Mouse (Mus musculus) hindbrain, embryonic 13.5 days (tissue): Measurements from ENCODE around the gene Uri1. TPM values are rescaled to one million over a fixed set of nuclear protein-coding genes. Genes with fewer than 3 reads are reported as not detected.

Experiments
- ATAC-seq: fragments of 200-750 bp; cut with Nextera tagmentation; 2 replicates; pipeline ENCODE4 v1.8.0; 2017; ENCODE audit warnings: moderate TSS enrichment; ENCODE audit not compliant: low FRiP score
- H3K27ac ChIP-seq: fragments of 300-500 bp; sonication (generic); 2 replicates; pipeline ENCODE4 v1.5.1; 2015; ENCODE audit warnings: inconsistent platforms, mild to moderate bottlenecking, moderate library complexity
- H3K27me3 ChIP-seq: fragments of 300-500 bp; sonication (generic); 2 replicates; pipeline ENCODE4 v1.6.1; 2015; ENCODE audit warnings: mild to moderate bottlenecking, inconsistent platforms
- H3K36me3 ChIP-seq: fragments of 300-500 bp; sonication (generic); 2 replicates; pipeline ENCODE4 v1.6.1; 2015; ENCODE audit warnings: mild to moderate bottlenecking, inconsistent platforms
- H3K4me1 ChIP-seq: fragments of 300-500 bp; sonication (generic); replicated peaks from 2 replicates; pipeline ENCODE4 v1.6.1; 2015; ENCODE audit warnings: inconsistent platforms
- H3K4me2 ChIP-seq: fragments of 300-500 bp; sonication (generic); 2 replicates; pipeline ENCODE4 v1.6.1; 2015; ENCODE audit warnings: inconsistent platforms, mild to moderate bottlenecking, moderate library complexity
- H3K4me3 ChIP-seq: fragments of 300-500 bp; sonication (generic); 2 replicates; pipeline ENCODE4 v1.5.1; 2015; ENCODE audit warnings: mild to moderate bottlenecking, inconsistent platforms
- H3K9ac ChIP-seq: fragments of 300-500 bp; sonication (generic); 2 replicates; pipeline ENCODE4 v1.6.1; 2015; ENCODE audit warnings: mild to moderate bottlenecking, inconsistent platforms
- H3K9me3 ChIP-seq: fragments of 300-500 bp; sonication (generic); 2 replicates; pipeline ENCODE4 v1.6.1; 2016; ENCODE audit warnings: inconsistent platforms
- WGBS: fragments of 180-500 bp; shearing (Covaris S2); methylation state at CpG from one replicate; pipeline ENCODE4 v1.1.7; 2015; 5-methylcytosine and 5-hydroxymethylcytosine counted together
- polyA plus RNA-seq: library from polyadenylated mRNA; unstranded; fragments of >200 nt; fragmentation: Nextera tagmentation; extraction: Ambion mirVana; gene quantifications from 2 replicates; pipeline ENCODE4 v1.2.1, GENCODE M21; 2015

Uri1 gene
- 35.7 and 36.1 TPM in 2 replicates for polyA plus RNA-seq

- no peak for ATAC-seq
- WGBS = 91% methylated on average over 8 of the region's 8 CpGs
- Histone ChIP-seq H3K4me3 (no peak within 1 kb of the TSS), H3K27ac (no peak within 1 kb of the TSS), H3K27me3 (0 out of 2 replicates have a peak, but pooled peaks cover 5% of the 10 kb centered on the region), H3K4me2 (no peak within 1 kb of the TSS), H3K9ac (no peak within 1 kb of the TSS), H3K9me3 (no peaks in the 10 kb centered on the region), H3K36me3 (no peaks in the 10 kb centered on the region), H3K4me1 (no peaks in the 10 kb centered on the region)
Measured at GRCm38 (mm10) chr7:38023451-38023850, at the start of gene Uri1. Gene Uri1, minus strand, starts transcription at chr7:38023551.

GRCm38 (mm10) chr7:38071065-38071464, 47.7 kb upstream of the Uri1 start:
- Histone ChIP-seq H3K9ac (no peak overlapping the region), H3K4me3 (no peak overlapping the region), H3K4me2 (no peak overlapping the region), H3K9me3 (no peaks in the 10 kb centered on the region), H3K4me1 (peaks cover 12% of the 10 kb centered on the region), H3K27ac (no peak overlapping the region), H3K36me3 (no peaks in the 10 kb centered on the region), H3K27me3 (peaks cover 9% of the 10 kb centered on the region)
- whole genome bisulfite sequencing = 90% methylated on average over 5 of the region's 5 CpGs
- no peak for ATAC-seq

- Histone ChIP-seq H3K27me3 (peaks cover 8% of the 10 kb centered on the region; the same call in 1 of the 2 replicates), H3K9ac (no peak overlapping the region), H3K4me1 (peaks cover 12% of the 10 kb centered on the region), H3K4me3 (no peak overlapping the region), H3K4me2 (no peak overlapping the region), H3K27ac (no peak overlapping the region), H3K9me3 (no peaks in the 10 kb centered on the region), H3K36me3 (no peaks in the 10 kb centered on the region)
- 46% methylated on average over 2 of the region's 2 CpGs for WGBS
- ATAC-seq = no peak
Measured at GRCm38 (mm10) chr7:38070663-38071062, 47.3 kb upstream of the Uri1 start.

DNA sequence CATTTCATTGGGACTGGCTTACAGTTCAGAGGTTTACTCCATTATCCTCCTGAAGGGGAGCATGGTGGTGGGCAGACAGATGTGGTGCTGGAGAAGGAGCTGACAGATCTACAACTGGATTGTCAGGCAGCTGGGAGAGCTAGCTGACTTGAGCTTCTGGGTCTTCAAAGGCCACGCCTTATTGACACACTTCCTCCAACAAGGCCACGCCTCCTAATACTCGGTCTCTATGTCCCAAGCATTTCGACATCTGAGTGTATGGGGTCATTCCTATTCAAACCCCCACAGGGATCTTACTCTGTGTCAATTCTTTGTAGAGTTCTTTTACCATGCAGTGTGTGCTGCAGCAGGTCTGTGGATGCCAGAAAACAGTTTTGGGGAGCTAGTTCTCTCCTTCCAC, 41.1 kb upstream of the Uri1 start:
- Histone ChIP-seq H3K4me1 (peaks cover 9% of the 10 kb centered on the region), H3K36me3 (no peaks in the 10 kb centered on the region), H3K27ac (no peak overlapping the region), H3K9me3 (no peaks in the 10 kb centered on the region), H3K4me3 (no peak overlapping the region), H3K9ac (no peak overlapping the region), H3K27me3 (no peaks in the 10 kb centered on the region), H3K4me2 (no peak overlapping the region)
- no peak for ATAC-seq
- 56% methylated on average over 4 of the region's 4 CpGs for WGBS

GRCm38 (mm10) chr7:38061060-38061970, 38.0 kb upstream of the Uri1 start:
- 2% methylated on average over 57 of the region's 57 CpGs for WGBS
- H3K9ac ChIP-seq = peak overlapping the region; percentile 78
- H3K27me3 ChIP-seq = no peaks in the 10 kb centered on the region
- H3K4me3 ChIP-seq = peak overlapping the region; percentile 60
- peak overlapping the region; percentile 74 for H3K27ac ChIP-seq
- peak overlapping the region; percentile 65 for H3K4me2 ChIP-seq
- H3K9me3 ChIP-seq = no peaks in the 10 kb centered on the region
- ATAC-seq = peak; percentile 90
- no peaks in the 10 kb centered on the region for H3K36me3 ChIP-seq
- H3K4me1 ChIP-seq = peaks cover 11% of the 10 kb centered on the region

GRCm38 (mm10) chr7:38059636-38060330, 36.4 kb upstream of the Uri1 start:
- no peak overlapping the region for H3K9ac ChIP-seq
- no peak overlapping the region for H3K27ac ChIP-seq
- H3K4me2 ChIP-seq = no peak overlapping the region
- 79% methylated on average over 8 of the region's 8 CpGs for WGBS
- ATAC-seq = no peak
- H3K27me3 ChIP-seq = no peaks in the 10 kb centered on the region
- H3K36me3 ChIP-seq = no peaks in the 10 kb centered on the region
- no peaks in the 10 kb centered on the region for H3K9me3 ChIP-seq
- no peak overlapping the region for H3K4me3 ChIP-seq
- peaks cover 11% of the 10 kb centered on the region for H3K4me1 ChIP-seq

GRCm38 (mm10) chr7:38059096-38059495, 35.7 kb upstream of the Uri1 start:
- Histone ChIP-seq H3K4me1 (peaks cover 11% of the 10 kb centered on the region), H3K4me3 (no peak overlapping the region), H3K4me2 (no peak overlapping the region), H3K36me3 (no peaks in the 10 kb centered on the region), H3K9ac (no peak overlapping the region), H3K9me3 (no peaks in the 10 kb centered on the region), H3K27me3 (no peaks in the 10 kb centered on the region), H3K27ac (no peak overlapping the region)
- 66% methylated on average over 7 of the region's 7 CpGs for WGBS
- ATAC-seq = no peak

- no peak overlapping the region for H3K27ac ChIP-seq
- 95% methylated on average over 2 of the region's 2 CpGs for WGBS
- H3K36me3 ChIP-seq = no peaks in the 10 kb centered on the region
- H3K9ac ChIP-seq = no peak overlapping the region
- no peak overlapping the region for H3K4me3 ChIP-seq
- H3K4me2 ChIP-seq = no peak overlapping the region
- ATAC-seq = no peak
- H3K9me3 ChIP-seq = no peaks in the 10 kb centered on the region
- H3K27me3 ChIP-seq = 0 out of 2 replicates have a peak, but pooled peaks cover 2% of the 10 kb centered on the region
- peaks cover 7% of the 10 kb centered on the region; the same call in 1 of the 2 replicates for H3K4me1 ChIP-seq
Measured at GRCm38 (mm10) chr7:38055996-38056395, 32.6 kb upstream of the Uri1 start.

DNA sequence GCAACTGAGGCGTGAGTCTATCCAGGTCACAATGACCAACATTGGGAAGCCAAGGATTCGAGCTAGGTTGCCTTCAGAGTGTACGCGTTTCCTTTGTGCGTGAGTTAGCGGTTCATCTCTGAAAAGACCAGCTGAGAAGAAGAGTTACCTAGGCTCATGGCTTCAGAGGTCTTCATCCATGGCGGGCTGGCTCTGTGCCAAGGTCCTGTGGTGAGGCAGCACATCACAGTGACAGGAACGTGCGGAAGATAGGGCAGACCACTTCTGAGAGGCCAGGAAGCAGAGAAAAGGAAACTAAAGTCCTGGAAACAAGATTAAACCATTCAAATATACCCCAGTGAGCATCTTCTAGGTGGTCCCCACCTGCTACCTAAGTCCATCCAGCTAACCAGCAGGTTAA, 30.9 kb upstream of the Uri1 start:
- 87% methylated on average over 9 of the region's 9 CpGs for WGBS
- Histone ChIP-seq H3K9ac (no peak overlapping the region), H3K9me3 (no peaks in the 10 kb centered on the region), H3K4me2 (no peak overlapping the region), H3K27me3 (0 out of 2 replicates have a peak, but pooled peaks cover 2% of the 10 kb centered on the region), H3K4me1 (0 out of 2 replicates have a peak, but pooled peaks cover under 1% of the 10 kb centered on the region), H3K36me3 (no peaks in the 10 kb centered on the region), H3K27ac (no peak overlapping the region), H3K4me3 (no peak overlapping the region)
- ATAC-seq = no peak

GRCm38 (mm10) chr7:38047229-38047628, 23.9 kb upstream of the Uri1 start:
- H3K4me3 ChIP-seq = no peak overlapping the region

GRCm38 (mm10) chr7:38041244-38041643, 17.9 kb upstream of the Uri1 start:
- Histone ChIP-seq H3K9ac (no peak overlapping the region), H3K27me3 (no peaks in the 10 kb centered on the region), H3K36me3 (no peaks in the 10 kb centered on the region), H3K4me3 (no peak overlapping the region), H3K4me2 (no peak overlapping the region), H3K9me3 (no peaks in the 10 kb centered on the region), H3K4me1 (no peaks in the 10 kb centered on the region), H3K27ac (no peak overlapping the region)
- 90% methylated on average over 3 of the region's 3 CpGs for whole genome bisulfite sequencing
- no peak for ATAC-seq

More at GRCm38 (mm10) chr7:38047229-38047628, 23.9 kb upstream of the Uri1 start:
- Histone ChIP-seq H3K9ac (no peak overlapping the region), H3K4me2 (no peak overlapping the region), H3K27ac (no peak overlapping the region), H3K9me3 (no peaks in the 10 kb centered on the region), H3K27me3 (0 out of 2 replicates have a peak, but pooled peaks cover 2% of the 10 kb centered on the region), H3K4me1 (no peaks in the 10 kb centered on the region), H3K36me3 (no peaks in the 10 kb centered on the region)
- ATAC-seq = no peak
- 68% methylated on average over 5 of the region's 5 CpGs for WGBS

GRCm38 (mm10) chr7:38037586-38037985, 14.2 kb upstream of the Uri1 start:
- H3K27me3 ChIP-seq = no peaks in the 10 kb centered on the region
- H3K9ac ChIP-seq = no peak overlapping the region
- no peaks in the 10 kb centered on the region for H3K4me1 ChIP-seq
- WGBS = 75% methylated on average over 5 of the region's 5 CpGs
- H3K4me3 ChIP-seq = no peak overlapping the region
- no peak overlapping the region for H3K27ac ChIP-seq
- H3K9me3 ChIP-seq = no peaks in the 10 kb centered on the region
- no peak for ATAC-seq
- H3K36me3 ChIP-seq = no peaks in the 10 kb centered on the region
- no peak overlapping the region for H3K4me2 ChIP-seq
